Mouse (Mus musculus) hindbrain, embryonic 15.5 days (tissue): ENCODE results near the gene Sdk1. TPM values are rescaled to one million over a fixed set of nuclear protein-coding genes. Genes with fewer than 3 reads are reported as not detected.

Experiments used
- polyA plus RNA-seq: library from polyadenylated mRNA; unstranded; fragments of >200 nt; fragmentation: Nextera tagmentation; extraction: Ambion mirVana; gene quantifications from 2 replicates; pipeline ENCODE4 v1.2.1, GENCODE M21; 2015

The Sdk1 gene
- polyA plus RNA-seq, 1 experiment from 2014 or later, result 2.5 TPM

Other genes starting within 250 kb of the Sdk1 start
- 0.09 and 0.25 TPM in 2 replicates for gene Card11, start 240.9 kb upstream of the Sdk1 start, polyA plus RNA-seq